Mouse (Mus musculus): ENCODE results near the gene Fgd3. TPM values are rescaled to one million over a fixed set of nuclear protein-coding genes. Genes with fewer than 3 reads are reported as not detected.
A peak's percentile ranks its signal among the peaks of the same experiment; 100 is the strongest.

The Fgd3 gene
- polyA plus RNA-seq, 1 experiment = 22.0 TPM

- 58% methylated on average over 3 of the region's 3 CpGs for WGBS
- DNase-seq (ENCODE audit: low read depth in 1 of 2, low spot score in 2 of 2) = no peak
- Histone ChIP-seq H3K27me3 (ENCODE audit: control insufficient read depth, insufficient read depth, low read length) (no peaks in the 10 kb centered on the region), H3K4me3 (ENCODE audit: extremely low read depth, insufficient read depth, insufficient read length) (no peak overlapping the region), H3K4me1 (ENCODE audit: control insufficient read depth, insufficient read depth, insufficient read length) (peaks cover 24% of the 10 kb centered on the region), H3K27ac (ENCODE audit: insufficient read depth, low read length) (no peak overlapping the region), H3K36me3 (ENCODE audit: control insufficient read depth, insufficient read depth, low read length) (no peaks in the 10 kb centered on the region)
- TF ChIP-seq CTCF (IDR thresholded peaks at IDR 0.05; ENCODE audit: extremely low read depth, insufficient read depth, insufficient read length, insufficient replicate concordance) (no peak), POLR2A (IDR thresholded peaks at IDR 0.05; ENCODE audit: low read depth, low read length) (no peak)
Observed at GRCm38 (mm10) chr13:49214454-49214853, 105.7 kb downstream of the Fgd3 start.

- no peak for TF ChIP-seq CTCF (IDR thresholded peaks at IDR 0.05; ENCODE audit: extremely low read depth, insufficient read depth, insufficient read length, insufficient replicate concordance)
- no peak for TF ChIP-seq POLR2A (IDR thresholded peaks at IDR 0.05; ENCODE audit: low read depth, low read length)
- Histone ChIP-seq H3K36me3 (ENCODE audit: control insufficient read depth, insufficient read depth, low read length) (no peaks in the 10 kb centered on the region), H3K4me3 (ENCODE audit: extremely low read depth, insufficient read depth, insufficient read length) (no peak overlapping the region), H3K27me3 (ENCODE audit: control insufficient read depth, insufficient read depth, low read length) (no peaks in the 10 kb centered on the region), H3K27ac (ENCODE audit: insufficient read depth, low read length) (no peak overlapping the region), H3K4me1 (ENCODE audit: control insufficient read depth, insufficient read depth, insufficient read length) (peaks cover 24% of the 10 kb centered on the region)
- 18% methylated on average over 4 of the region's 4 CpGs for WGBS
- DNase-seq (ENCODE audit: low read depth in 1 of 2, low spot score in 2 of 2) = peak in 1 of 2 experiments; percentile 34
Observed at GRCm38 (mm10) chr13:49213531-49213932, 106.6 kb downstream of the Fgd3 start.

GRCm38 (mm10) chr13:49212711-49213500, 107.2 kb downstream of the Fgd3 start:
- no peak overlapping the region for H3K4me3 ChIP-seq (ENCODE audit: extremely low read depth, insufficient read depth, insufficient read length)
- TF ChIP-seq POLR2A (IDR thresholded peaks at IDR 0.05; ENCODE audit: low read depth, low read length) (no peak), CTCF (IDR thresholded peaks at IDR 0.05; ENCODE audit: extremely low read depth, insufficient read depth, insufficient read length, insufficient replicate concordance) (no peak)
- no peaks in the 10 kb centered on the region for H3K27me3 ChIP-seq (ENCODE audit: control insufficient read depth, insufficient read depth, low read length)
- peaks cover 24% of the 10 kb centered on the region for H3K4me1 ChIP-seq (ENCODE audit: control insufficient read depth, insufficient read depth, insufficient read length)
- DNase-seq (ENCODE audit: low read depth in 1 of 2, low spot score in 2 of 2) = no peak
- WGBS = 77% methylated on average over 4 of the region's 4 CpGs
- no peaks in the 10 kb centered on the region for H3K36me3 ChIP-seq (ENCODE audit: control insufficient read depth, insufficient read depth, low read length)
- no peak overlapping the region for H3K27ac ChIP-seq (ENCODE audit: insufficient read depth, low read length)

Other genes with a start within 250 kb of the Fgd3 start
- gene Wnk2, start 172.3 kb downstream of the Fgd3 start, polyA plus RNA-seq (2012; rRNA removed) = 0.62 and 0.87 TPM in 2 replicates
- gene Ninj1, start 132.8 kb downstream of the Fgd3 start, polyA plus RNA-seq (2012; rRNA removed) = 234 and 343 TPM in 2 replicates
- 79.4 and 106 TPM in 2 replicates for gene Card19, start 104.3 kb downstream of the Fgd3 start, polyA plus RNA-seq (2012; rRNA removed)
- 49.7 and 58.1 TPM in 2 replicates for gene Susd3, start 71.6 kb downstream of the Fgd3 start, polyA plus RNA-seq (2012; rRNA removed)
- 19.4 and 21.0 TPM in 2 replicates for gene Bicd2, start 21.3 kb upstream of the Fgd3 start, polyA plus RNA-seq (2012; rRNA removed)
- gene Ippk, start 100.9 kb upstream of the Fgd3 start, polyA plus RNA-seq (2012; rRNA removed) = 1.8 and 2.2 TPM in 2 replicates
- not detected in 2 replicates for gene Tes3-ps, start 173.0 kb upstream of the Fgd3 start, polyA plus RNA-seq (2012; rRNA removed)
- 0.11 and 0.14 TPM in 2 replicates for gene Ecm2, start 184.5 kb upstream of the Fgd3 start, polyA plus RNA-seq (2012; rRNA removed)
- gene Aspn, start 224.1 kb upstream of the Fgd3 start, polyA plus RNA-seq (2012; rRNA removed) = 0.07 TPM in 1 of 2 replicates, not detected in the other

Measured in spleen, adult 2 months (tissue).